Mouse (Mus musculus) cerebellum, adult 2 months (tissue): ENCODE results near the gene Acacb.

Experiments
- CTCF ChIP-seq: fragments of 200-500 bp; IDR thresholded peaks from 2 replicates; pipeline ENCODE4 v1.5.1; 2011; ENCODE audit warnings: low read depth, mild to moderate bottlenecking, control low read depth, low read length, moderate library complexity, borderline replicate concordance; ENCODE audit not compliant: insufficient read depth
- POLR2A ChIP-seq: fragments of 200-500 bp; IDR thresholded peaks from 2 replicates; pipeline ENCODE4 v1.6.1; 2011; ENCODE audit warnings: low read length, control low read depth, borderline replicate concordance; ENCODE audit not compliant: insufficient read depth

DNA sequence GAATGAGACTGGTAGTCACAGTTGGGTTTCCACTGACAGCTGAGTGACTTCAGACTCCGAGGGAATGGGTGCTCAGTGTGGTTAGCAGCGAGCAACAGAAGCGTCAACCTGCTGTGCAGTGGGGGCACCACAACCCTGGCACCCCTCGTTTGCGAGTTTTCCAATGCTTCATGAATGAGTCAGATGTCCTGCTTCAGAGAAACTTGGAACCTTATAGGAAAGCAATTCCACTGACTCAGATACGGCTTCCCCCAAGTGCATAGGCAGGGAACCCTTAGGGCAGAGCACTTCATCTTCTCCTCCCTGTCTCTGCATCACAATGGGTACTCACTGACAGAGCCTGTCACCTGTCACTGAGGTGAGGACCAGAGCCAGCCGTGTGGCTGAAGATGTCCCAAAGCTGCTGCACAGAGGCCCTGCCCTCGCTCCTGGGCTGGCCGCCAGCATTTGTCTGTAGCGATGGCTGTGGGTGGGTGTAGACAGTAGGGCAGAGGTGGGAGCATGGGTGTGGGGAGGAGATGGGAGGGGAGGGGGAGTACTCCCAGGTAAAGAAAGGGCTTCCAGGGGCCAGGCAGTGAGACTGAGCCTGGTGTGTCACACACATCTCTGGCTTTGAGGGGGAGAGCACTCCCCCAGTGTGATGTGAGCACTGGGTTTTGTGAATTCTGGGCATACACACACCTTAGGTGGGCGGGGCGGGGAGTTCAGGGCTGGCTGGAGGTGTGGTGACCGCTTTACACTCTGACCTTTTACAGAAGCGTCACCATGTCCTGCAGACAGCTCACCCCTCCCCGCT lies 8.7 kb upstream of the Acacb start:
- TF ChIP-seq CTCF (no peak), POLR2A (no peak)
